Mouse (Mus musculus) intestine, postnatal 0 days (tissue): ENCODE results near the gene Wbp11. TPM values are rescaled to one million over a fixed set of nuclear protein-coding genes. Genes with fewer than 3 reads are reported as not detected.

Experiments used
- ATAC-seq: fragments of 200-750 bp; cut with Nextera tagmentation; 2 replicates; pipeline ENCODE4 v1.8.0; 2017; ENCODE audit warnings: mild to moderate bottlenecking, moderate TSS enrichment, moderate library complexity
- H3K27ac ChIP-seq: fragments of 300-500 bp; sonication (generic); 2 replicates; pipeline ENCODE4 v1.5.1; 2014; ENCODE audit warnings: mild to moderate bottlenecking, low read depth, low read length, moderate library complexity
- H3K27me3 ChIP-seq: fragments of 300-500 bp; sonication (generic); replicated peaks from 2 replicates; pipeline ENCODE4 v1.6.1; 2014; ENCODE audit warnings: low read length, mixed read lengths; ENCODE audit not compliant: control insufficient read depth, insufficient read depth
- H3K36me3 ChIP-seq: fragments of 300-500 bp; sonication (generic); 2 replicates; pipeline ENCODE4 v1.6.1; 2014; ENCODE audit warnings: mild to moderate bottlenecking, moderate library complexity; ENCODE audit not compliant: control insufficient read depth, insufficient read depth
- H3K4me1 ChIP-seq: fragments of 300-500 bp; sonication (generic); replicated peaks from 2 replicates; pipeline ENCODE4 v1.6.1; 2014; ENCODE audit warnings: antibody characterized with exemption, low read length, mixed read lengths; ENCODE audit not compliant: control insufficient read depth, insufficient read depth
- H3K4me2 ChIP-seq: fragments of 300-500 bp; sonication (generic); replicated peaks from 2 replicates; pipeline ENCODE4 v1.6.1; 2014; ENCODE audit warnings: low read depth, mild to moderate bottlenecking, moderate library complexity
- H3K4me3 ChIP-seq: fragments of 300-500 bp; sonication (generic); 2 replicates; pipeline ENCODE4 v1.5.1; 2014; ENCODE audit warnings: low read depth, low read length
- H3K9ac ChIP-seq: fragments of 300-500 bp; sonication (generic); 2 replicates; pipeline ENCODE4 v1.6.1; 2014; ENCODE audit warnings: mild to moderate bottlenecking, low read depth, low read length
- H3K9me3 ChIP-seq: fragments of 300-500 bp; sonication (generic); 2 replicates; pipeline ENCODE4 v1.6.1; 2016; ENCODE audit warnings: mixed run types; ENCODE audit not compliant: control insufficient read depth
- CTCF ChIP-seq: sonication (generic); IDR thresholded peaks from 2 replicates; pipeline ENCODE4 v1.5.1; 2016; ENCODE audit warnings: low read depth, mild to moderate bottlenecking, control low read depth, antibody characterized with exemption, moderate library complexity
- WGBS: fragments of 180-500 bp; shearing (Covaris S2); extraction: QIAGEN DNeasy Blood & Tissue Kit; methylation state at CpG from one replicate; pipeline ENCODE4 v1.1.7; 2014; 5-methylcytosine and 5-hydroxymethylcytosine counted together
- polyA plus RNA-seq: library from polyadenylated mRNA; unstranded; fragments of >200 nt; fragmentation: Nextera tagmentation; extraction: Ambion mirVana; gene quantifications from 2 replicates; pipeline ENCODE4 v1.2.1, GENCODE M21; 2015

Wbp11 gene
- polyA plus RNA-seq, 1 experiment from 2014 or later, result 41.4 TPM

- no peaks in the 10 kb centered on the region for H3K27me3 ChIP-seq
- no peak for TF ChIP-seq CTCF
- H3K27ac ChIP-seq, result no peak overlapping the region
- no peaks in the 10 kb centered on the region for H3K36me3 ChIP-seq
- no peaks in the 10 kb centered on the region for H3K9me3 ChIP-seq
- 0 out of 2 replicates have a peak, but pooled peaks cover 2% of the 10 kb centered on the region for H3K4me1 ChIP-seq
- ATAC-seq, result no peak
- H3K9ac ChIP-seq, result no peak overlapping the region
- WGBS, result 89% methylated on average over 11 of the region's 11 CpGs
- H3K4me3 ChIP-seq, result no peak overlapping the region
- no peak overlapping the region for H3K4me2 ChIP-seq
Measured at GRCm38 (mm10) chr6:136854361-136854781, 26.3 kb upstream of the Wbp11 start.

- no peak overlapping the region for H3K4me3 ChIP-seq
- WGBS, result 57% methylated on average over 3 of the region's 3 CpGs
- ATAC-seq, result no peak
Measured at GRCm38 (mm10) chr6:136852762-136853161, 24.7 kb upstream of the Wbp11 start.

GRCm38 (mm10) chr6:136852348-136852747, 24.3 kb upstream of the Wbp11 start:
- Histone ChIP-seq H3K4me3 (no peak overlapping the region), H3K27ac (no peak overlapping the region), H3K9me3 (no peaks in the 10 kb centered on the region), H3K4me2 (no peak overlapping the region), H3K36me3 (no peaks in the 10 kb centered on the region), H3K27me3 (no peaks in the 10 kb centered on the region), H3K9ac (no peak overlapping the region), H3K4me1 (0 out of 2 replicates have a peak, but pooled peaks cover 2% of the 10 kb centered on the region)
- TF ChIP-seq CTCF, result no peak
- ATAC-seq, result no peak
- 70% methylated on average over 4 of the region's 4 CpGs for WGBS

More at GRCm38 (mm10) chr6:136852762-136853161, 24.7 kb upstream of the Wbp11 start:
- H3K4me2 ChIP-seq, result no peak overlapping the region
- H3K9ac ChIP-seq, result no peak overlapping the region
- no peaks in the 10 kb centered on the region for H3K9me3 ChIP-seq
- H3K27ac ChIP-seq, result no peak overlapping the region
- no peak for TF ChIP-seq CTCF
- 0 out of 2 replicates have a peak, but pooled peaks cover 2% of the 10 kb centered on the region for H3K4me1 ChIP-seq
- H3K27me3 ChIP-seq, result no peaks in the 10 kb centered on the region
- H3K36me3 ChIP-seq, result no peaks in the 10 kb centered on the region

- Histone ChIP-seq H3K27ac (no peak overlapping the region), H3K4me1 (no peaks in the 10 kb centered on the region), H3K36me3 (no peaks in the 10 kb centered on the region), H3K27me3 (no peaks in the 10 kb centered on the region), H3K4me3 (no peak overlapping the region), H3K9ac (no peak overlapping the region), H3K4me2 (no peak overlapping the region), H3K9me3 (no peaks in the 10 kb centered on the region)
- WGBS, result 71% methylated on average over 6 of the region's 6 CpGs
- TF ChIP-seq CTCF, result no peak
- no peak for ATAC-seq
Measured at GRCm38 (mm10) chr6:136850267-136850666, 22.2 kb upstream of the Wbp11 start.

- H3K27ac ChIP-seq, result no peak overlapping the region
- H3K4me1 ChIP-seq, result no peaks in the 10 kb centered on the region
- H3K4me2 ChIP-seq, result no peak overlapping the region
- no peaks in the 10 kb centered on the region for H3K9me3 ChIP-seq
- H3K9ac ChIP-seq, result no peak overlapping the region
- no peak overlapping the region for H3K4me3 ChIP-seq
- ATAC-seq, result no peak; the same call in 1 of the 2 replicates
- no peak for TF ChIP-seq CTCF
- H3K36me3 ChIP-seq, result no peaks in the 10 kb centered on the region
- 90% methylated on average over 5 of the region's 5 CpGs for WGBS
- no peaks in the 10 kb centered on the region for H3K27me3 ChIP-seq
Measured at GRCm38 (mm10) chr6:136848971-136849370, 20.9 kb upstream of the Wbp11 start.

GRCm38 (mm10) chr6:136848399-136848798, 20.4 kb upstream of the Wbp11 start:
- Histone ChIP-seq H3K4me2 (no peak overlapping the region), H3K27me3 (no peaks in the 10 kb centered on the region), H3K9ac (no peak overlapping the region), H3K4me3 (no peak overlapping the region), H3K27ac (no peak overlapping the region), H3K36me3 (no peaks in the 10 kb centered on the region), H3K9me3 (no peaks in the 10 kb centered on the region), H3K4me1 (no peaks in the 10 kb centered on the region)
- WGBS, result 76% methylated on average over 8 of the region's 8 CpGs
- no peak for ATAC-seq
- TF ChIP-seq CTCF, result no peak

- peak; percentile 83 for TF ChIP-seq CTCF
- ATAC-seq, result 0 out of 2 replicates have a peak, but pooled peaks have one; percentile 47
- Histone ChIP-seq H3K4me1 (no peaks in the 10 kb centered on the region), H3K36me3 (no peaks in the 10 kb centered on the region), H3K9ac (no peak overlapping the region), H3K27me3 (no peaks in the 10 kb centered on the region), H3K27ac (no peak overlapping the region), H3K4me3 (no peak overlapping the region), H3K4me2 (no peak overlapping the region), H3K9me3 (no peaks in the 10 kb centered on the region)
- WGBS, result 18% methylated on average over 2 of the region's 2 CpGs
Measured at GRCm38 (mm10) chr6:136847790-136848189, 19.8 kb upstream of the Wbp11 start.
